Mouse (Mus musculus): ENCODE data around the gene Slc22a13. TPM values are rescaled to one million over a fixed set of nuclear protein-coding genes. Genes with fewer than 3 reads are reported as not detected.
"Not testable (repeated sequence)": the region's sequence is repeated elsewhere in the genome, so short reads cannot be mapped to it uniquely, and the experiment has no call there.

Slc22a13 gene
- total RNA-seq, 2 experiments from 2014 or later, result 0.23 TPM; not detected in 1

GRCm38 (mm10) chr9:119231552-119231951 is 22.7 kb upstream of the Slc22a13 start:
- no peak for DNase-seq (ENCODE audit: extremely low spot score in 1 of 2, low spot score in 2 of 2)
- intact Hi-C loops (cut with DNase I), result no loop called here
- no peak overlapping the region for H3K27ac ChIP-seq
- H3K4me3 ChIP-seq, result no peak overlapping the region
- TF ChIP-seq CTCF (IDR thresholded peaks at IDR 0.05), result no peak

- intact Hi-C loops (cut with DNase I), result no loop called here
- H3K27ac ChIP-seq, result no peak overlapping the region
- no peak overlapping the region for H3K4me3 ChIP-seq
- DNase-seq (ENCODE audit: extremely low spot score in 1 of 2, low spot score in 2 of 2), result no peak
- no peak for TF ChIP-seq CTCF (IDR thresholded peaks at IDR 0.05)
Observed at GRCm38 (mm10) chr9:119230829-119231228, 21.9 kb upstream of the Slc22a13 start.

GRCm38 (mm10) chr9:119220249-119220648 is 11.4 kb upstream of the Slc22a13 start:
- no peak for TF ChIP-seq CTCF (IDR thresholded peaks at IDR 0.05)
- H3K4me3 ChIP-seq, result no peak overlapping the region
- intact Hi-C loops (cut with DNase I), result no loop called here
- H3K27ac ChIP-seq, result no peak overlapping the region
- DNase-seq (ENCODE audit: extremely low spot score in 1 of 2, low spot score in 2 of 2), result no peak

- intact Hi-C loops (cut with DNase I), result no loop called here
- no peak for TF ChIP-seq CTCF (IDR thresholded peaks at IDR 0.05)
Observed at GRCm38 (mm10) chr9:119219667-119220066, 10.8 kb upstream of the Slc22a13 start.

GRCm38 (mm10) chr9:119215341-119215740 is 6.4 kb upstream of the Slc22a13 start:
- H3K4me3 ChIP-seq; DNase-seq (ENCODE audit: extremely low spot score in 1 of 2, low spot score in 2 of 2); intact Hi-C loops (cut with DNase I); H3K27ac ChIP-seq: not testable (repeated sequence)

More at GRCm38 (mm10) chr9:119219667-119220066, 10.8 kb upstream of the Slc22a13 start:
- no peak overlapping the region for H3K27ac ChIP-seq
- H3K4me3 ChIP-seq, result no peak overlapping the region
- no peak for DNase-seq (ENCODE audit: extremely low spot score in 1 of 2, low spot score in 2 of 2)

- no peak overlapping the region for H3K4me3 ChIP-seq
- no peak for DNase-seq (ENCODE audit: extremely low spot score in 1 of 2, low spot score in 2 of 2)
- intact Hi-C loops (cut with DNase I), result no loop called here
- TF ChIP-seq CTCF (IDR thresholded peaks at IDR 0.05), result no peak
- no peak overlapping the region for H3K27ac ChIP-seq
Observed at GRCm38 (mm10) chr9:119214601-119215000, 5.7 kb upstream of the Slc22a13 start.

GRCm38 (mm10) chr9:119212996-119213395 is 4.1 kb upstream of the Slc22a13 start:
- Histone ChIP-seq H3K4me3 (no peak overlapping the region), H3K27ac (no peak overlapping the region)
- intact Hi-C loops (cut with DNase I), result no loop called here
- no peak for DNase-seq (ENCODE audit: extremely low spot score in 1 of 2, low spot score in 2 of 2)
- no peak for TF ChIP-seq CTCF (IDR thresholded peaks at IDR 0.05)

- intact Hi-C loops (cut with DNase I), result no loop called here
- Histone ChIP-seq H3K27ac (no peak overlapping the region), H3K4me3 (no peak overlapping the region)
- no peak for DNase-seq (ENCODE audit: extremely low spot score in 1 of 2, low spot score in 2 of 2)
- TF ChIP-seq CTCF (IDR thresholded peaks at IDR 0.05), result no peak
Observed at GRCm38 (mm10) chr9:119207113-119207512, 1.8 kb downstream of the Slc22a13 start.

GRCm38 (mm10) chr9:119206666-119207065 is 2.2 kb downstream of the Slc22a13 start:
- Histone ChIP-seq H3K4me3 (no peak overlapping the region), H3K27ac (no peak overlapping the region)
- no peak for DNase-seq (ENCODE audit: extremely low spot score in 1 of 2, low spot score in 2 of 2)
- TF ChIP-seq CTCF (IDR thresholded peaks at IDR 0.05), result no peak
- intact Hi-C loops (cut with DNase I), result no loop called here

GRCm38 (mm10) chr9:119205756-119206155 is 3.1 kb downstream of the Slc22a13 start:
- no peak for DNase-seq (ENCODE audit: extremely low spot score in 1 of 2, low spot score in 2 of 2)
- Histone ChIP-seq H3K4me3 (no peak overlapping the region), H3K27ac (no peak overlapping the region)
- no peak for TF ChIP-seq CTCF (IDR thresholded peaks at IDR 0.05)
- intact Hi-C loops (cut with DNase I), result no loop called here

GRCm38 (mm10) chr9:119203617-119204016 is 5.3 kb downstream of the Slc22a13 start:
- H3K27ac ChIP-seq, result no peak overlapping the region
- intact Hi-C loops (cut with DNase I), result no loop called here
- no peak for DNase-seq (ENCODE audit: extremely low spot score in 1 of 2, low spot score in 2 of 2)
- H3K4me3 ChIP-seq, result no peak overlapping the region
- no peak for TF ChIP-seq CTCF (IDR thresholded peaks at IDR 0.05)

- Histone ChIP-seq H3K27ac (no peak overlapping the region), H3K4me3 (no peak overlapping the region)
- no peak for DNase-seq (ENCODE audit: extremely low spot score in 1 of 2, low spot score in 2 of 2)
- TF ChIP-seq CTCF (IDR thresholded peaks at IDR 0.05), result no peak
- intact Hi-C loops (cut with DNase I), result no loop called here
Observed at GRCm38 (mm10) chr9:119201653-119202052, 7.2 kb downstream of the Slc22a13 start.

GRCm38 (mm10) chr9:119199151-119199861 is 9.6 kb downstream of the Slc22a13 start:
- intact Hi-C loops (cut with DNase I), result no loop called here
- Histone ChIP-seq H3K27ac (no peak overlapping the region), H3K4me3 (no peak overlapping the region)
- no peak for DNase-seq (ENCODE audit: extremely low spot score in 1 of 2, low spot score in 2 of 2)
- TF ChIP-seq CTCF (IDR thresholded peaks at IDR 0.05), result no peak
